Mouse (Mus musculus): Measurements from ENCODE around the gene Mpped1. TPM values are rescaled to one million over a fixed set of nuclear protein-coding genes. Genes with fewer than 3 reads are reported as not detected.

The Mpped1 gene
- total RNA-seq, 2 experiments from 2014 or later: 170 to 215 TPM

GRCm38 (mm10) chr15:83865626-83866025 lies 86.4 kb downstream of the Mpped1 start:
- no peak for DNase-seq (ENCODE audit: low spot score in 2 of 2)
- intact Hi-C loops (cut with DNase I): no loop called here

DNA sequence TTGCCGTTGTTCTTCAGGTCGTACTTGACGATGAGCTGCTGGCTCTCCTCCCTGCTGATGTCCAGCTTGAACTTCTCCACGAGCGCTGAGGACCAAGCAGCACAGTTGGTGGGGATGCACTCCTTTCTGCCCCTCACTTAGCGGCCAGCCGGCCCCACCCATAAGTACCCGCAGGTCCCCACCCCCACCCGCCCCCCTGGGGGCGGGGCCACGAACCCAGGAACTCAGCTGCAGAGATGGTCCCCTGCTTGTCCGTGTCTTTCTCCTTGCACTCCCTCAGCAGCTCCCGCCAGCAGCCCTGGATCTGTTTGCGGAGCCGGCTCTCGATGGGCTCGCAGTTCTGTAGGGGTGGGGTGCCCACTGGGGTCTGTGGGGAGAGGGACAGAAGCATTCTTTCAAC lies 91.7 kb downstream of the Mpped1 start:
- DNase-seq (ENCODE audit: low spot score in 2 of 2): no peak
- intact Hi-C loops (cut with DNase I): no loop called here

- no peak for DNase-seq (ENCODE audit: low spot score in 2 of 2)
- intact Hi-C loops (cut with DNase I): no loop called here
Measured at GRCm38 (mm10) chr15:83877155-83877866, 98.0 kb downstream of the Mpped1 start.

GRCm38 (mm10) chr15:83877898-83878297 lies 98.6 kb downstream of the Mpped1 start:
- intact Hi-C loops (cut with DNase I): no loop called here
- no peak for DNase-seq (ENCODE audit: low spot score in 2 of 2)

DNA sequence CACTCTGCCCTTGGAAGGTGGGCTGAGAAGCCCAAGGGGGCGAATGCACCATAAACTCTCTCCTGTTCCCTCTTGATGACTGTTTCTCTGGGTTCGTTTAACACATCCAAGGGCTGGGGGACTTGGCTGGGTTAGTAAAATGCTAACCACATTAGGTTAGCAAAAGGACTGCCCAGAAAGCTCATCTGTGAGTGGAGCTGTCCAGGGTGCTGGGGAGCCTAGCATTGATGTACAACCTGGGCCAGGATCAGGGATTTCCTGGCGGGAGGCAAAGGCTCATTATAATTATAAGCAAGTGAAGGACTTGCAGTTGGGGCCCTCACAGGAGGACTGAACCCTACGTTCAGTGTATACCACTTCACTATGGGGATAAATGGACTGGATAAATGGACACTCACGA lies 100.6 kb downstream of the Mpped1 start:
- no peak for DNase-seq (ENCODE audit: low spot score in 2 of 2)
- intact Hi-C loops (cut with DNase I): no loop called here

GRCm38 (mm10) chr15:83883821-83884220 lies 104.6 kb downstream of the Mpped1 start:
- peak in 1 of 2 experiments; percentile 63 for DNase-seq (ENCODE audit: low spot score in 2 of 2)
- intact Hi-C loops (cut with DNase I): no loop called here

DNA sequence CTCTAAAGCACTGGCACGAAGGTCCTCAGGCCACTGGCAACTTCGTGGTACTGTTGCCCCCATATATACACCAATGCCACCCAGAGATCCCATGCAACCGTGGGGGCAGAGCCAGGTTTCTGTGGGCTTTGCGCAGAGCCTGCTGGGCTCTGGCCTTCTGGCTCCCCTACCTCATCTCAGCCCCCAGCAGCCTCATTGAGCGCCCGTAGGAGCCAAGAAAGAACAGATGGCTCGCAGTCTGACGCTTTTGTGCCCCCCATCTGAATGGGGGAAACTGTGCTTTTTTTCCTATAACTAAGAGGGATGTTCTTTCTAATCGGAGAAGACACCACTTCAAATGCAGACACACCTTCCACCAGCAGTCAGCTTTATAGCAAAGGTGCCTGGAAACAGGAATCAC lies 105.0 kb downstream of the Mpped1 start:
- DNase-seq (ENCODE audit: low spot score in 2 of 2): peak in 1 of 2 experiments; percentile 35
- intact Hi-C loops (cut with DNase I): no loop called here

DNA sequence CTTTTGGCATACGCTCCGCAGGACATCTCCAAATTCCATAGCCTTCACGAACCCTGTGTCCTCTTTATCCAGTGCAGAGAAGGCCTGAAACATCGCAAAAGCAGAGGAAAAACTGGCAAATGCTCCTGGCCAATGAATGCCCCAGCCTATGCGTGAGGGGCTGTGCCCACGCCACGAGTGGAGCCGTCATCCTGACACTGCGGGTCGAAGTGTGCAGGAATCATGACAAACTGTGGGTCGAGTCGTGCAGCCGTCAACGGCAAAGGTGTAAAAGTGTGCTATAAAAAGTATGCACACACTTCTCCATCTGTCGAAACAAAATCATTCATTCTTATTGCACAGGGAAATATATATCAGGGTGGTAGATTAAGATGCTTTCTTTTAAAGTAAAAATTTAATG lies 113.6 kb downstream of the Mpped1 start:
- intact Hi-C loops (cut with DNase I): loop anchor here (5.0 kb wide), 1 partner anchor 111 kb away; no protein-coding TSS in a partner anchor

GRCm38 (mm10) chr15:83894261-83894660 lies 115.0 kb downstream of the Mpped1 start:
- intact Hi-C loops (cut with DNase I): loop anchor here (5.0 kb wide), 1 partner anchor 112 kb away; no protein-coding TSS in a partner anchor
- DNase-seq (ENCODE audit: low spot score in 2 of 2): peak in 1 of 2 experiments; percentile 64

More for the DNA sequence above, 113.6 kb downstream of the Mpped1 start:
- peak in 1 of 2 experiments; percentile 58 for DNase-seq (ENCODE audit: low spot score in 2 of 2)

- DNase-seq (ENCODE audit: low spot score in 2 of 2): no peak
- intact Hi-C loops (cut with DNase I): loop anchor here (5.0 kb wide), 1 partner anchor 39 kb away; no protein-coding TSS in a partner anchor
Measured at GRCm38 (mm10) chr15:83896011-83896410, 116.7 kb downstream of the Mpped1 start.

DNA sequence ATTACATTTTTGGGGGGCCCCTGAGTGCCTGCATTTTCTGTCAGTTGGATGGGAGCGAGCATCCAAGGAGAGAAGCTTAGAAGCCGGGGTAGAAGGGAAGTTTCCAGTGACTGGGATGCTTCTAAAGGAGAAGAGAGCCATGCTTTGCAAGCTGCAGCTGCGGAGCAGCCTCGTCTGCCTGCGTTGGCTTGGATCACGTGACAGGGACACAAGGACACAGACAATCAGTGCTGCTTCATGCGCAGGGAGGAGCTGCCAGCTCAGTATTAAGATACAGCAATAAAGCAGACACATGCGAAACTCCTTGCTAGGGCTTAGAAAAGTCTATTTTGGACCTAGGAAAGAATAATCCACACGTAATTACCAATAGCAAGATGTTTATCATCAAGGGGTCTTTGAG lies 118.0 kb downstream of the Mpped1 start:
- peak; percentile 55 to 75 for DNase-seq (ENCODE audit: low spot score in 2 of 2)
- intact Hi-C loops (cut with DNase I): loop anchor here (5.0 kb wide), 1 partner anchor 40 kb away; no protein-coding TSS in a partner anchor

- intact Hi-C loops (cut with DNase I): no loop called here
- DNase-seq (ENCODE audit: low spot score in 2 of 2): peak in 1 of 2 experiments; percentile 29
Measured at GRCm38 (mm10) chr15:83906472-83906871, 127.2 kb downstream of the Mpped1 start.

Other genes with a start within 250 kb of the Mpped1 start
- 1 to 10 TPM; 4.0 to 4.8 TPM for gene Tspo, start 215.9 kb upstream of the Mpped1 start, total RNA-seq (2021)
- gene Mcat, start 215.7 kb upstream of the Mpped1 start, total RNA-seq (2021): 10 to 100 TPM; 24.6 to 27.2 TPM
- 10 to 100 TPM; 10.9 to 12.3 TPM for gene Ttll12, start 184.3 kb upstream of the Mpped1 start, total RNA-seq (2021)
- gene Scube1, start 54.4 kb upstream of the Mpped1 start, total RNA-seq (2021): 10 to 100 TPM; 82.1 to 84.7 TPM